Mouse (Mus musculus): Measurements from ENCODE around the gene Tril.

GRCm38 (mm10) chr6:53808801-53809200 lies 11.8 kb downstream of the Tril start:
- no peak for TF ChIP-seq CTCF (conservative IDR thresholded peaks at IDR 0.05; ENCODE audit: insufficient read depth, insufficient read length, low read depth, low read length)
- TF ChIP-seq POLR2A (IDR thresholded peaks at IDR 0.05; ENCODE audit: low read depth, low read length): no peak
